Mouse (Mus musculus): ENCODE measurements around the gene Vmn1r234.
"Not testable (repeated sequence)": the region's sequence is repeated elsewhere in the genome, so short reads cannot be mapped to it uniquely, and the experiment has no call there.

The Vmn1r234 gene

DNA sequence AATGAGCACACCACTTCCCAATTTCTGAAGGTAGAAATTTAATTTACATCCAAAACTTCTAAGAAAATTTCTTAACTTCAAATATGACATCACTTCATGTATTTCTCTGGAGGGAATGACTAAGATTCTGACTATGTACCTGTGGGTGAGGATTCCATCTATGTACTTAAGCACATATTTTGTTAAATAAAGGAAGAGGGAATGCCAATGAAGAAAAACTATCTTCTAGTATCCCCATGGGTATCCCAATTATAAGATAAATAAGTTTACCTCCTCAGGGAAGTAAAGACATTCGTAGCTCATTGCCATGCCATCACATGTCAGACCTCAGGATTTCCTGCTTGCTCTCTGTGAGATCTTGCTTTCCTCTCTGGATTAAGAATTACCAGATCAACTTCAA lies at the start of gene Vmn1r234:
Gene Vmn1r234, plus strand, starts transcription at position 301 of the 400 bp plus-strand sequence.
- in situ Hi-C loops (cut with MboI; ENCODE audit: low pct_unique_long_range_greater_than_20kb in 1 of 2, low sequenced_read_pairs in 2 of 2, unreplicated experiment in 1 of 2), result no loop called here

DNA sequence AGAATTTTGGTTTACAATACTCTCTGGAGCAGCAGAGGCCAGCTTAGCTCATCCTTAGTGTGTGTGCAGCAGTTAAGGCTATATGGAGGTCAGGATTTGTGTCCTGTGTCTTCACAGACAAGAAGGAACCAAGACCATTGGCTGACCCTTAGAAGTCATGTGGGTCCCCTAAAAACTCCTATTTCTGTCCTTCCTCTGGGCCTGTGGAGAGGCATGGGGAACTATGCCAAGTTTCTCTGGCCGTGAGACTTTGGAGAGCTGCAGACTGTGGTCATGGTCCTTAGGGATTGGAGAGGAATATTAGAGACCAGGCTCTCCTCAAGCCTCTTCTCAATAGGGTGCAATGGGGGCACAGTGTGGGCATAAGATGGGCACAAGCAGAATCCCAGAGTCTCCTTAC lies 14.8 kb upstream of the Vmn1r234 start:
- in situ Hi-C loops (cut with MboI; ENCODE audit: low pct_unique_long_range_greater_than_20kb in 1 of 2, low sequenced_read_pairs in 2 of 2, unreplicated experiment in 1 of 2), result not testable (repeated sequence)

DNA sequence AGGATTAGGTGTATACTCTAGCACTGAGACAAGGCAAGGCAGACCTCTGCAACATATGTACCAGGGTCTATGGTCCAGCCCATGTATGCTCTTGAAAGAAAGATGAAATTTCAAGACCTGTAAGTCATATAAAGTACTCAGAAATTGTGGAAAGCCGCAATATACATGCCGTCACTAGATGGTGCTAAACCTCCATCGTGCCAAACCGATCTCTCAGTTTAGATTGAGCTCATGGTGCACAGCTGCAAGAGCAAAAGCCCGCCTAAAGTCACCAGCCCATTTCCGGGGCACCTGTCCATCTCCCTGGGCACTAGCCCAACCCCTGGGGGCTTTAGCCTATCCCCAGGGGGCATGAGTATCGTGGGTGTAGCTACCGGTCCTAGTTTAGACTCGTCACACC lies 5.8 kb downstream of the Vmn1r234 start:
- in situ Hi-C loops (cut with MboI; ENCODE audit: low pct_unique_long_range_greater_than_20kb in 1 of 2, low sequenced_read_pairs in 2 of 2, unreplicated experiment in 1 of 2), result no loop called here

DNA sequence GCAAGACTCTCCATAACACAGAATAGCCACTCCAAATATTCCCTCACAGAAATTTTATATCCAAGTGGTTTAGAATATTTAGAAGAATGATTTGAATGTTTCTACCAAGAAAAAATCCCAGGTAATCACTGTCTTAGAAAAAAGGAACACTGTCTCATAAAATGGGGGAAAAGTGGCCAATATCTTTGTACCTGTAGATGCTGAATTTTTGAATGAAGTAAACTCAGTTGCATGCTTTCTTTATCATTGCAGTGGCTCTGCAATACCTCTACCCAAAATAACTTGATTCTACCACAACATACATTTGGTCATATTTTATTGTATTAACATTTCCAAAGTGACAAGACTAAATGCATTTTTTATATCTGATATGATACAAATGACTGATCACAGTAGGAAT lies 30.2 kb downstream of the Vmn1r234 start, which contains the start of gene Vmn1r235:
Gene Vmn1r235, plus strand, starts transcription at position 301 of the 400 bp plus-strand sequence.
- in situ Hi-C loops (cut with MboI; ENCODE audit: low pct_unique_long_range_greater_than_20kb in 1 of 2, low sequenced_read_pairs in 2 of 2, unreplicated experiment in 1 of 2), result loop anchor here in 1 of 2 experiments (25.0 kb wide), 1 partner anchor 306 kb away; the partner anchor contains the start of gene Zfp948

DNA sequence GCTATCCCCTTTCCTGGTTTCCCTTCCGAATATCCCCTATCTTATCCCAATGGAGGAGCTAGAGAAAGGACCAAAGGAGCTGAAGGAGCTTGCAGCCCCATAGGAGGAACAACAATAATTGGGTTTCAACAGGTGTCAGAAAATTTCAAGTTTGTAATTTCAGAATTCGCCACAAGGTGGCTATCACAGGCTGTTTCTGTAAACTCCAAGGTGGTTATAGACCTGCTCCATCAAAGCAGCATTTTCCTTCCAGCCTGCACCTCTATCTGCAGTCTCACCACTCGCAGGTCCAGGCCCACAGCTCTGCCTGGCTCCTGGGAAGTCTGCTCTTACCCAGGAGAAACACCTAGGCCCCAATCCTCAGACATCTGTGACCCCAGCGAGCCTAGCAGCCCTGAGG lies 46.2 kb downstream of the Vmn1r234 start:
- in situ Hi-C loops (cut with MboI; ENCODE audit: low pct_unique_long_range_greater_than_20kb in 1 of 2, low sequenced_read_pairs in 2 of 2, unreplicated experiment in 1 of 2), result loop anchor here (5.0 to 25.0 kb wide), 3 partner anchors 145 to 290 kb away; partner anchors contain the start of genes Zfp54 (in 1 of the 2) and Zfp948 (in 1 of the 2)

DNA sequence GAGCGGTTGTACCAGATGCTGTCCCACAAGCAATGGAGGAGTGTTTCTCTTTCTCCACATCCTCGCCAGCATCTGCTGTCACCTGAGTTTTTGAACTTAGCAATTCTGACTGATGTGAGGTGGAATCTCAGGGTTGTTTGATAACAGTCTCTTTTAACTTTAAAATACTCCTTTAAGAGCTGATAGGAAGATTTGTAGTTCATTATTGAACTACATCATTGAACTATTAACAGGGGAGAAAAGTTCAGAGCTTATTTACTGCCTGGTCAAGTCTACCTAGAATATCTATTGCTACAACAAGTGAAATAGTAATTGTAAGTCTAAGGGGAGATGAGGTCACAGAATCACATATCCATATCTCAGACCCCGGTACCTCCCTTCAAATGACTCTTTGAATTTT lies 56.8 kb downstream of the Vmn1r234 start, which contains the start of gene Vmn1r236:
Gene Vmn1r236, plus strand, starts transcription at position 301 of the 400 bp plus-strand sequence.
- in situ Hi-C loops (cut with MboI; ENCODE audit: low pct_unique_long_range_greater_than_20kb in 1 of 2, low sequenced_read_pairs in 2 of 2, unreplicated experiment in 1 of 2), result no loop called here

DNA sequence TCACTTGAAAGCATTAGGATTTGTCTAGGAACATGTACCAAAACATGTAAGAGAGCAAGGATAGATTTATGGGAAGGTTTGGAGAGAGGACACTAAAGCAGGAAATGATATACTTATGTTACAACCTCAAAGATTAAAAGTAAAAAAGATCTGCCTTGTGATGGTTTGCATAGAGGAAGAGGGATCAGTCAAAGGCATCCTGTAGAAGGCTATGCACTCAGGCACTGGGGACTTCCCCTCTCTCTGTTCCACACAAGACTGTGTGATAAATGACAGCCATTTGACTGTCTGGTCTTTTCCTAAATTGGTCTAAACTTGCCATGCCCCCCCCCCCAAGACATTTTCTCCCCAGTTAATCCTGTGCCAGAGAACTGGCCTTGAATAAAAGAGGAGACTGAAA lies 58.5 kb downstream of the Vmn1r234 start:
- in situ Hi-C loops (cut with MboI; ENCODE audit: low pct_unique_long_range_greater_than_20kb in 1 of 2, low sequenced_read_pairs in 2 of 2, unreplicated experiment in 1 of 2), result no loop called here
